Mouse (Mus musculus): Measurements from ENCODE around the gene Akr1b8. TPM values are rescaled to one million over a fixed set of nuclear protein-coding genes. Genes with fewer than 3 reads are reported as not detected.
A peak's percentile ranks its signal among the peaks of the same experiment; 100 is the strongest.
"Not testable (repeated sequence)": the region's sequence is repeated elsewhere in the genome, so short reads cannot be mapped to it uniquely, and the experiment has no call there.

Gene Akr1b8
- polyA plus RNA-seq, 1 experiment from 2014 or later, result 14.0 TPM

DNA sequence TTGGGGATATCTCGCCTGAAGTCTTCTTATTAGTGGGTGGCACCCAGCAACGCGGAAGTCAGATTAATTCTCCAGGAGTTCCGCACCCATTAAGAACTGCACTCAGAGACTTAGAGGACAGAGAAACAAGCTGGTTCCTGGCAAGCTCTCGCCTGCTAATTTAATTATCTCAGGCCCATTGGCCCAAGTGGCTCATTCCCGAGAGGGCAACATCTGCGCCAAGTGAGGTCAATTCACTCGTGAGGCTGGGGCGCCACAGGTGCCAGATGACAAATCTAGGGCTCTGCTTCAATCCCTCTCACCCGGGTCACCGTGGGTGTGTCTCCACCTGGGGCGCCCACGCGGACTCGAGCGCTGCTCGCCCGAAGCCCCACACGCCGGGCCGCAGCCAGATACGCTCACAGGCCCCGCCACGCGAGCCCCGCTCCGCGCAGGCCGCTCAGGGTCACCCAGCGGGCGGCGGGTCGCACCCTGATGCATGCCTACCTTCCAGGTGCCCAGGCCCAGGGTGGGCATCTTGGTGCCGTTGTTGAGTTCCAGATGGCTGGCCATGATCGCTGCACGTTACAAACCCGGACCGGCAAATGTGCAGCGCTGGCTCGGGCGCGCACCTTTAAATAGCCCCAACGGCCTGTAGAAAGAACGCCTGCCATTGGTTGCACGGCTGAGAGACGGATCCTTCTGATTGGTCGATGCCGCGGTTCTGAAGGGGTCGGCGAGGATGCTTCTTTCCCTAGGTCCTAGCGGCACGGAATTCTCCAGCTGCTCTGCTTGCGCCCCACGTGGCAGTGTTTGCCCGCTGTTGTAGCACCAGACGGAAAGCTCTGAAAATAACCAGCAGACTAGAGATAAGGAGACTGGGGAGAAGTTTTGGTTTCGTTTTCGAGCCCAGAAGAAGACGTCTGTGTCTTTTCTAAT, 36.8 kb upstream of the Akr1b8 start, which contains the start of gene Akr1b3:
TSS of gene Akr1b3 (minus strand) at position 625 of the 918 bp plus-strand sequence.
- TF ChIP-seq CTCF (IDR thresholded peaks at IDR 0.05; ENCODE audit: low read depth), result peak; percentile 51
- H3K4me2 ChIP-seq, result peak within 1 kb of the TSS; percentile 91
- peak within 1 kb of the TSS; percentile 43; the same call in 1 of the 2 replicates for H3K27ac ChIP-seq (ENCODE audit: low read depth)
- peaks cover 9% of the 10 kb centered on the region for H3K4me1 ChIP-seq (ENCODE audit: insufficient read depth)
- ATAC-seq (ENCODE audit: insufficient read depth), result peak; percentile 100
- no peaks in the 10 kb centered on the region for H3K9me3 ChIP-seq (ENCODE audit: low read depth, low read length)
- WGBS, result under 1% methylated on average over 60 of the region's 60 CpGs
- H3K9ac ChIP-seq, result peak within 1 kb of the TSS; percentile 66
- H3K36me3 ChIP-seq (ENCODE audit: insufficient read depth), result 0 out of 2 replicates have a peak, but pooled peaks cover 1% of the 10 kb centered on the region
- DNase-seq, result peak; percentile 97
- no peaks in the 10 kb centered on the region for H3K27me3 ChIP-seq (ENCODE audit: insufficient read depth, low read length)
- peak within 1 kb of the TSS; percentile 83 for H3K4me3 ChIP-seq (ENCODE audit: low read depth, low read length)

DNA sequence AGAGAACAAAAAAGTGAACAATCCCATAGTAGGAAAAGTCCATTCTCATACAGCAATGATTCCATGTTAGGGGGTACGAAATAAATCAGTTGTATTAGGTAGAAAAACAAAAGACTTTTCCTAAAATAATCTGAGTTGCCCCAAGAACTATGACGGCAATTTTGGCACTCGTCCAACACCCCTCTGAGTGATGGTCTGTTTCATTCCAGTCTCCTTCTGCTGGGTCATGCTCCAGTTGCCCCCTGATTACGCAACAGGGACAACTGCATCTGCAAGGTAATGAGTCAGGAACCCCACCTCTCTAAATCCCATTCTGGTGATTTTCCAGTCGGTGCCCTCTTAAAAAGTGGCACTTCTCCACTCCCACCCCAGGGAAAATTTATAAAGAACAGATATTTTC, 35.7 kb upstream of the Akr1b8 start:
- H3K9me3 ChIP-seq (ENCODE audit: low read depth, low read length), result no peaks in the 10 kb centered on the region
- H3K4me1 ChIP-seq (ENCODE audit: insufficient read depth), result peaks cover 9% of the 10 kb centered on the region
- peak overlapping the region; percentile 91 for H3K4me2 ChIP-seq
- no peak for TF ChIP-seq CTCF (IDR thresholded peaks at IDR 0.05; ENCODE audit: low read depth)
- 0 out of 2 replicates have a peak overlapping the region, but pooled peaks have one; percentile 43 for H3K27ac ChIP-seq (ENCODE audit: low read depth)
- DNase-seq, result peak; percentile 74
- H3K4me3 ChIP-seq (ENCODE audit: low read depth, low read length), result peak overlapping the region; percentile 83
- ATAC-seq (ENCODE audit: insufficient read depth), result no peak
- WGBS, result 24% methylated on average over 5 of the region's 5 CpGs
- H3K27me3 ChIP-seq (ENCODE audit: insufficient read depth, low read length), result no peaks in the 10 kb centered on the region
- H3K36me3 ChIP-seq (ENCODE audit: insufficient read depth), result no peaks in the 10 kb centered on the region
- H3K9ac ChIP-seq, result no peak overlapping the region

DNA sequence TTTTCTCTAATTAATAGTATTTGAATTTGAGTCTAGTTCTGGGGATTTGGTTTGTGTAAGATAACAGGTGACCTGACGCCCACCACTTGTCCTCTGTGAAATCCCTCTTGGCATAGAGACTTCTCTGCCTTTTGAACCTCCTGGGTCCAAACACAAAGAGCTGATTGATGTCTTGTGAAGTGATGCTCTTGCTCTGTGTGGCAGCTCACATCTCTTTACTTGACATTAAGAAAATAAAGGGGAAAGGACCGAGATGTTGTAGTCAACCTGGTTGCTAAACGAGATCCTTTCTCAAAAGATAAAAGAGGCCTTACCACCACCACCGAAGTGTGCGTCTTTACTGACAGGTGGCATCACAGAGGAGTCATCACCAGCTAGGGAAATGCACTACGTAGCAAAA, 35.3 kb upstream of the Akr1b8 start:
- no peaks in the 10 kb centered on the region for H3K27me3 ChIP-seq (ENCODE audit: insufficient read depth, low read length)
- H3K36me3 ChIP-seq (ENCODE audit: insufficient read depth), result no peaks in the 10 kb centered on the region
- DNase-seq (no peak), ATAC-seq (ENCODE audit: insufficient read depth) (no peak)
- no peak overlapping the region for H3K27ac ChIP-seq (ENCODE audit: low read depth)
- TF ChIP-seq CTCF (IDR thresholded peaks at IDR 0.05; ENCODE audit: low read depth), result no peak
- H3K9ac ChIP-seq, result no peak overlapping the region
- H3K4me2 ChIP-seq, result no peak overlapping the region
- H3K4me1 ChIP-seq (ENCODE audit: insufficient read depth), result peaks cover 9% of the 10 kb centered on the region
- WGBS, result 31% methylated on average over 6 of the region's 6 CpGs
- no peak overlapping the region for H3K4me3 ChIP-seq (ENCODE audit: low read depth, low read length)
- no peaks in the 10 kb centered on the region for H3K9me3 ChIP-seq (ENCODE audit: low read depth, low read length)

DNA sequence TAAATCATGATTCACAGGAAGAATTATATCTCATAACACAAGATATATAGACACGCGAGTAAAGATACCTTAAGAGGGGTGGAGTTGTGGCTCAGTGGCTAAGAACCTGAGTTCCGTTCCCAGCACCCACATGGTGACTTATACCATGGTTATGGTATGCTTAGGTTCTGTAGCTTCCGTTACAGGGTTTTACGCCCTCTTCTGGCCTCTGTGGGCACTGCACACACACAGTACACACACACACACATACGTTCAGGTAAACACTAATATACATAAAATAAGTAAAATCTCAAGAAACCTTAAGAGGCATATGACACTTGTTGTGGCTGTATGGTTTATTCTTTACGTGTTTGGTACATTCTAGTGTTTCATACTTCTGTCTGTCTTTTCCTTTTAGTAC, 31.8 kb upstream of the Akr1b8 start:
- Histone ChIP-seq H3K4me1 (ENCODE audit: insufficient read depth) (peaks cover 4% of the 10 kb centered on the region; the same call in 1 of the 2 replicates), H3K9ac (no peak overlapping the region), H3K27ac (ENCODE audit: low read depth) (no peak overlapping the region), H3K9me3 (ENCODE audit: low read depth, low read length) (no peaks in the 10 kb centered on the region), H3K4me3 (ENCODE audit: low read depth, low read length) (no peak overlapping the region), H3K27me3 (ENCODE audit: insufficient read depth, low read length) (no peaks in the 10 kb centered on the region), H3K4me2 (no peak overlapping the region), H3K36me3 (ENCODE audit: insufficient read depth) (no peaks in the 10 kb centered on the region)
- no peak for DNase-seq
- TF ChIP-seq CTCF (IDR thresholded peaks at IDR 0.05; ENCODE audit: low read depth), result no peak
- ATAC-seq (ENCODE audit: insufficient read depth), result no peak
- 92% methylated on average over 7 of the region's 7 CpGs for WGBS

DNA sequence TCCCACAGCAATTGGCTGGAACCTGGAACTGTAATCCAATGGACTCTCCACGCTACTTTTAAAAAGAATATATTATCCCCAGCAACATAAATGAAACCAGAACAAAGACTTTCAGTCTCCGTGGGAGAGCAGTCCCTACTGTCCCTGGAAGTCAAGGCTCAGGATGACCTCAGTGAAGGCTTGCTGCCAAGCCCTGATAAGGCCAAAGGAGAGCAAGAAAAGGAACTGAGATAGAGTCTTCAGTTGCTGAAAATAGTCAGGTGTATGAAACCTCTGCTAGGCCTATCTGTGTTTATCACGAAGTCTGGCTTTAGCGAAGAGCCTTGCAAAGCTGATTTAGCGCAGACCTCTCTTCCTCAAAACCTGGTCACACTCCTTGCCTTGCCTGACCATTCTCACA, 22.5 kb upstream of the Akr1b8 start:
- ATAC-seq (ENCODE audit: insufficient read depth) (no peak), DNase-seq (no peak)
- no peaks in the 10 kb centered on the region for H3K36me3 ChIP-seq (ENCODE audit: insufficient read depth)
- H3K9me3 ChIP-seq (ENCODE audit: low read depth, low read length), result no peaks in the 10 kb centered on the region
- 85% methylated on average over 5 of the region's 5 CpGs for WGBS
- H3K4me2 ChIP-seq, result no peak overlapping the region
- H3K9ac ChIP-seq, result no peak overlapping the region
- H3K4me3 ChIP-seq (ENCODE audit: low read depth, low read length), result no peak overlapping the region
- no peak overlapping the region for H3K27ac ChIP-seq (ENCODE audit: low read depth)
- no peak for TF ChIP-seq CTCF (IDR thresholded peaks at IDR 0.05; ENCODE audit: low read depth)
- no peaks in the 10 kb centered on the region for H3K27me3 ChIP-seq (ENCODE audit: insufficient read depth, low read length)
- no peaks in the 10 kb centered on the region for H3K4me1 ChIP-seq (ENCODE audit: insufficient read depth)

DNA sequence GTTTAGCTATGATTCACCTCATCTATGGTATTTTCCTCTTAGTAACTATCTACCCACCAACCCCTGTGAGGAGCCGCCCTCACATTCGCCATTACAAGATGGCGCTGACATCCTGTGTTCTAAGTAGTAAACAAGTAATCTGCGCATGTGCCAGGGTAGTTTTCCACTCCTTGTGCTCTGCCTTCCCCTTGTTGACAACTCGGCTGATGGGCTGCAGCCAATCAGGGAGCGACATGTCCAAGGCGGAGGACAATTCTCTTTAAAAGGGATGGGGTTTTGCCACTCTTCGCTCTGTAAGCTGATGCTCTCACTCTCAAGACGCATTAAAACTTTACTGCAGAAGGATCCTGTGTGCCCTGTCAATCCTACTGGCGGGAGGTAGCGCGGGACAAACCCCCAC, 22.1 kb upstream of the Akr1b8 start:
- WGBS, result 79% methylated on average over 12 of the region's 12 CpGs
- H3K9ac ChIP-seq; H3K27ac ChIP-seq (ENCODE audit: low read depth); DNase-seq; H3K9me3 ChIP-seq (ENCODE audit: low read depth, low read length); ATAC-seq (ENCODE audit: insufficient read depth); H3K4me2 ChIP-seq; H3K27me3 ChIP-seq (ENCODE audit: insufficient read depth, low read length); H3K4me3 ChIP-seq (ENCODE audit: low read depth, low read length); H3K36me3 ChIP-seq (ENCODE audit: insufficient read depth); H3K4me1 ChIP-seq (ENCODE audit: insufficient read depth): not testable (repeated sequence)

DNA sequence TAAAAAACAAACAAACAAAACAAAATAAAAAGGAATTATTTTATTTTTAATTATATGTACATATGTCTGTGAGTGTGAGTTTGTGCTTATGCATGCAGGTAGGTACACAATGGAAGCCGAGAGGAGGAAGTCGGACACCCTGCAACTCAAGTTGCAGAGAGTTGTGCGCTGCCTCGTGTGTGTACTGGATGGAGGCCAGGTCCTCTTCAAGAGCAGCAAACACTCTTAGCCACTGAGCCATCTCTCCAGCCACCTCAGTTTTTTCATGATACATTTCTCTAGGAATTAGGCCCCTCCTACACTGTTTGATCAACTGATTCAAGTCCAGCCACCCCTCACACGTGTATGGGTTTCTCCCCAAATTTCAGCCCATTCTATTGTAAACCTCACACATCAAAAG, 19.2 kb upstream of the Akr1b8 start:
- peak; percentile 11 for DNase-seq
- no peak for ATAC-seq (ENCODE audit: insufficient read depth)
- Histone ChIP-seq H3K27me3 (ENCODE audit: insufficient read depth, low read length) (no peaks in the 10 kb centered on the region), H3K4me3 (ENCODE audit: low read depth, low read length) (no peak overlapping the region), H3K4me2 (no peak overlapping the region), H3K9me3 (ENCODE audit: low read depth, low read length) (no peaks in the 10 kb centered on the region), H3K4me1 (ENCODE audit: insufficient read depth) (no peaks in the 10 kb centered on the region), H3K36me3 (ENCODE audit: insufficient read depth) (no peaks in the 10 kb centered on the region), H3K27ac (ENCODE audit: low read depth) (no peak overlapping the region), H3K9ac (no peak overlapping the region)
- TF ChIP-seq CTCF (IDR thresholded peaks at IDR 0.05; ENCODE audit: low read depth), result no peak
- WGBS, result 51% methylated on average over 5 of the region's 5 CpGs

Data from lung, embryonic 14.5 days (tissue).